ENCODE assay signal across 13 mouse cellular contexts in genomic region chr1:170499891-170500290, GRCm38 (mm10).
A peak's percentile ranks its signal among the peaks of the same experiment; 100 is the strongest.
DNase-seq lines count a peak whose midpoint lies in the region; TF ChIP-seq lines count a peak whose summit lies in the region.
"Had no signal": no experiment of that assay in that cellular context is flagged by ENCODE, and none has a peak within 500 bp of the region (broad histone marks: within the 10 kb centered on the region; RNA-seq: fewer than 3 reads in every experiment).

No protein-coding gene starts in this region.

- WGBS in lung, adult 2 months, result 63% methylated on average over 6 of the region's 6 CpGs
- WGBS in kidney, adult 2 months, result 48% methylated on average over 6 of the region's 6 CpGs

- no peak for TF ChIP-seq POLR2A in lung, adult 2 months (IDR thresholded peaks at IDR 0.05; ENCODE audit: borderline replicate concordance, extremely low read depth, low read depth, low read length)
- TF ChIP-seq POLR2A in kidney, adult 2 months (IDR thresholded peaks at IDR 0.05; ENCODE audit: low read depth, low read length), result no peak

- H3K4me1 ChIP-seq in lung, adult 2 months (ENCODE audit: control insufficient read depth, insufficient read depth, low read length), result no peaks in the 10 kb centered on the region
- H3K4me1 ChIP-seq in kidney, adult 2 months (ENCODE audit: control insufficient read depth, insufficient read depth, low read length), result peaks cover 11% of the 10 kb centered on the region; the same call in 1 of the 2 replicates

- H3K27ac ChIP-seq in kidney, adult 2 months (ENCODE audit: insufficient read depth, low read depth, low read length), result no peak overlapping the region
- H3K27ac ChIP-seq: embryonic facial prominence, embryonic 12.5 days; forebrain, embryonic 15.5 days; hindbrain, embryonic 10.5 days had no signal

- no peaks in the 10 kb centered on the region for H3K36me3 ChIP-seq in kidney, adult 2 months (ENCODE audit: control insufficient read depth, insufficient read depth, low read length)
- H3K36me3 ChIP-seq: embryonic facial prominence, embryonic 12.5 days; forebrain, embryonic 15.5 days; hindbrain, embryonic 10.5 days had no signal

- TF ChIP-seq CTCF in lung, adult 2 months (IDR thresholded peaks at IDR 0.05; ENCODE audit: insufficient read depth, low read length), result no peak
- TF ChIP-seq CTCF in kidney, adult 2 months (conservative IDR thresholded peaks at IDR 0.05; ENCODE audit: insufficient read depth, insufficient read length, low read depth, low read length), result no peak

- H3K4me3 ChIP-seq in lung, adult 2 months (replicated peaks; ENCODE audit: extremely low read depth, low read depth, low read length), result no peak overlapping the region
- H3K4me3 ChIP-seq in kidney, adult 2 months (ENCODE audit: insufficient read depth, low read depth, low read length), result no peak overlapping the region
- H3K4me3 ChIP-seq: embryonic facial prominence, embryonic 12.5 days; forebrain, embryonic 15.5 days; hindbrain, embryonic 10.5 days had no signal

- no peaks in the 10 kb centered on the region for H3K27me3 ChIP-seq in kidney, adult 2 months (replicated peaks; ENCODE audit: control insufficient read depth, insufficient read depth, low read length)
- H3K27me3 ChIP-seq: embryonic facial prominence, embryonic 12.5 days; forebrain, embryonic 15.5 days had no signal

- peak; percentile 44 for DNase-seq in embryo, embryonic 10.5 days (ENCODE audit: low spot score)
- DNase-seq in embryo, embryonic 11 days, result no peak
- DNase-seq in lung, postnatal 10 days, result peak; percentile 53
- DNase-seq in lung, adult 2 months, result no peak
- DNase-seq in kidney, adult 2 months, result peak; percentile 86
- peak; percentile 27 for DNase-seq in skeletal muscle tissue, adult 2 months (ENCODE audit: low read depth, low spot score)
- DNase-seq in spleen, adult 18-20 months, result no peak
- DNase-seq in spleen, postnatal 14 days (ENCODE audit: low spot score in 2 of 2), result no peak
- DNase-seq: adrenal gland, postnatal 25 days; right cerebral cortex, postnatal 25 days had no signal

Comparison
In these comparisons a context has a peak if more than half of its experiments do, and no peak if none do; other contexts are left out.
1. DNase-seq: peak in embryo, embryonic 10.5 days (single experiment), lung, postnatal 10 days (single experiment), kidney, adult 2 months (single experiment) and skeletal muscle tissue, adult 2 months (single experiment); none in embryo, embryonic 11 days (single experiment), lung, adult 2 months (single experiment), spleen, adult 18-20 months (0 of 2) and spleen, postnatal 14 days (0 of 2).